Mouse (Mus musculus) heart, postnatal 4 days (tissue): ENCODE results near the gene Rgs6. TPM values are rescaled to one million over a fixed set of nuclear protein-coding genes. Genes with fewer than 3 reads are reported as not detected.

Experiments used
- DNase-seq: peaks from one replicate; pipeline ENCODE4 v3.0.0; 2021
- total RNA-seq, 2 experiments: library from RNA; stranded (reverse); gene quantifications; 2 replicates each; pipeline ENCODE4 v1.2.3; 2021

The Rgs6 gene
- total RNA-seq, 2 experiments from 2014 or later = 20.8 to 21.5 TPM

- DNase-seq = no peak
Measured at GRCm38 (mm10) chr12:82762046-82762445, 174.0 kb downstream of the Rgs6 start.

- no peak for DNase-seq
Measured at GRCm38 (mm10) chr12:82768726-82769125, 180.6 kb downstream of the Rgs6 start.

GRCm38 (mm10) chr12:82772215-82772614 lies 184.1 kb downstream of the Rgs6 start:
- DNase-seq = no peak

GRCm38 (mm10) chr12:82774576-82774975 lies 186.5 kb downstream of the Rgs6 start:
- no peak for DNase-seq

- DNase-seq = no peak
Measured at GRCm38 (mm10) chr12:82776686-82777085, 188.6 kb downstream of the Rgs6 start.

GRCm38 (mm10) chr12:82780936-82781335 lies 192.8 kb downstream of the Rgs6 start:
- DNase-seq = no peak

GRCm38 (mm10) chr12:82781414-82781813 lies 193.3 kb downstream of the Rgs6 start:
- no peak for DNase-seq

GRCm38 (mm10) chr12:82792122-82792521 lies 204.0 kb downstream of the Rgs6 start:
- DNase-seq = no peak

GRCm38 (mm10) chr12:82799892-82800291 lies 211.8 kb downstream of the Rgs6 start:
- no peak for DNase-seq

GRCm38 (mm10) chr12:82801736-82802135 lies 213.6 kb downstream of the Rgs6 start:
- DNase-seq = no peak

- DNase-seq = no peak
Measured at GRCm38 (mm10) chr12:82802711-82803110, 214.6 kb downstream of the Rgs6 start.

- DNase-seq = no peak
Measured at GRCm38 (mm10) chr12:82805167-82805566, 217.1 kb downstream of the Rgs6 start.

- DNase-seq = no peak
Measured at GRCm38 (mm10) chr12:82810631-82811030, 222.5 kb downstream of the Rgs6 start.

GRCm38 (mm10) chr12:82815982-82816381 lies 227.9 kb downstream of the Rgs6 start:
- no peak for DNase-seq

GRCm38 (mm10) chr12:82819328-82819727 lies 231.2 kb downstream of the Rgs6 start:
- DNase-seq = no peak

GRCm38 (mm10) chr12:82819991-82820390 lies 231.9 kb downstream of the Rgs6 start:
- no peak for DNase-seq

GRCm38 (mm10) chr12:82822821-82823620 lies 234.9 kb downstream of the Rgs6 start:
- no peak for DNase-seq

- DNase-seq = no peak
Measured at GRCm38 (mm10) chr12:82830333-82830732, 242.2 kb downstream of the Rgs6 start.

- no peak for DNase-seq
Measured at GRCm38 (mm10) chr12:82838544-82838943, 250.5 kb downstream of the Rgs6 start.

GRCm38 (mm10) chr12:82841566-82841965 lies 253.5 kb downstream of the Rgs6 start:
- peak; percentile 26 for DNase-seq

GRCm38 (mm10) chr12:82848304-82848872 lies 260.3 kb downstream of the Rgs6 start:
- DNase-seq = no peak

GRCm38 (mm10) chr12:82854902-82855301 lies 266.8 kb downstream of the Rgs6 start:
- DNase-seq = no peak

- DNase-seq = no peak
Measured at GRCm38 (mm10) chr12:82855333-82856107, 267.4 kb downstream of the Rgs6 start.
